Mouse (Mus musculus) stomach, embryonic 16.5 days (tissue): Measurements from ENCODE around the gene Slc29a2. TPM values are rescaled to one million over a fixed set of nuclear protein-coding genes. Genes with fewer than 3 reads are reported as not detected.
A peak's percentile ranks its signal among the peaks of the same experiment; 100 is the strongest.

Experiments
- ATAC-seq: fragments of 200-750 bp; cut with Nextera tagmentation; 2 replicates; pipeline ENCODE4 v1.8.0; 2017; ENCODE audit warnings: moderate number of reproducible peaks, moderate TSS enrichment; ENCODE audit not compliant: insufficient read depth, low FRiP score
- H3K27ac ChIP-seq: fragments of 300-500 bp; sonication (generic); 2 replicates; pipeline ENCODE4 v1.5.1; 2014; ENCODE audit warnings: low read length
- H3K27me3 ChIP-seq: fragments of 300-500 bp; sonication (generic); 2 replicates; pipeline ENCODE4 v1.6.1; 2014; ENCODE audit warnings: low read length, control low read depth, mixed read lengths; ENCODE audit not compliant: control insufficient read depth, insufficient read depth
- H3K36me3 ChIP-seq: fragments of 300-500 bp; sonication (generic); 2 replicates; pipeline ENCODE4 v1.6.1; 2014; ENCODE audit warnings: low read length; ENCODE audit not compliant: control insufficient read depth, insufficient read depth
- H3K4me1 ChIP-seq: fragments of 300-500 bp; sonication (generic); 2 replicates; pipeline ENCODE4 v1.6.1; 2014; ENCODE audit warnings: low read length, control low read depth, mixed read lengths; ENCODE audit not compliant: control insufficient read depth, insufficient read depth
- H3K4me2 ChIP-seq: fragments of 300-500 bp; sonication (generic); 2 replicates; pipeline ENCODE4 v1.6.1; 2014; ENCODE audit warnings: low read depth, low read length, mixed read lengths
- H3K4me3 ChIP-seq: fragments of 300-500 bp; sonication (generic); replicated peaks from 2 replicates; pipeline ENCODE4 v1.5.1; 2014; ENCODE audit warnings: mild to moderate bottlenecking, low read length
- H3K9ac ChIP-seq: fragments of 300-500 bp; sonication (generic); 2 replicates; pipeline ENCODE4 v1.6.1; 2014; ENCODE audit warnings: low read length
- H3K9me3 ChIP-seq: fragments of 300-500 bp; sonication (generic); replicated peaks from 2 replicates; pipeline ENCODE4 v1.6.1; 2016; ENCODE audit warnings: low read length, control low read depth; ENCODE audit not compliant: control insufficient read depth
- WGBS: fragments of 180-500 bp; shearing (Covaris S2); extraction: QIAGEN DNeasy Blood & Tissue Kit; methylation state at CpG from one replicate; pipeline ENCODE4 v1.1.7; 2014; 5-methylcytosine and 5-hydroxymethylcytosine counted together
- polyA plus RNA-seq: library from polyadenylated mRNA; unstranded; fragments of >200 nt; fragmentation: Nextera tagmentation; extraction: Ambion mirVana; gene quantifications from 2 replicates; pipeline ENCODE4 v1.2.1, GENCODE M21; 2015

Gene Slc29a2
- polyA plus RNA-seq, 1 experiment from 2014 or later: 3.3 TPM

GRCm38 (mm10) chr19:5071545-5072369, 48.1 kb downstream of the Slc29a2 start:
- peak; percentile 86 for ATAC-seq
- under 1% methylated on average over 40 of the region's 40 CpGs for WGBS
- H3K4me2 ChIP-seq: peak overlapping the region; percentile 77
- H3K27me3 ChIP-seq: no peaks in the 10 kb centered on the region
- H3K9ac ChIP-seq: peak overlapping the region; percentile 87
- peaks cover 41% of the 10 kb centered on the region for H3K4me1 ChIP-seq
- H3K36me3 ChIP-seq: 0 out of 2 replicates have a peak, but pooled peaks cover 3% of the 10 kb centered on the region
- peak overlapping the region; percentile 94 for H3K27ac ChIP-seq
- H3K9me3 ChIP-seq: no peaks in the 10 kb centered on the region
- H3K4me3 ChIP-seq: peak overlapping the region; percentile 69

- Histone ChIP-seq H3K4me2 (peak overlapping the region; percentile 77), H3K36me3 (0 out of 2 replicates have a peak, but pooled peaks cover 3% of the 10 kb centered on the region), H3K27me3 (no peaks in the 10 kb centered on the region), H3K9me3 (no peaks in the 10 kb centered on the region), H3K4me1 (peaks cover 33% of the 10 kb centered on the region; the same call in 1 of the 2 replicates), H3K27ac (peak overlapping the region; percentile 94), H3K9ac (peak overlapping the region; percentile 87), H3K4me3 (peak overlapping the region; percentile 69)
- peak; percentile 5; the same call in 1 of the 2 replicates for ATAC-seq
- WGBS: 3% methylated on average over 20 of the region's 20 CpGs
Observed at GRCm38 (mm10) chr19:5072389-5073019, 48.8 kb downstream of the Slc29a2 start.

GRCm38 (mm10) chr19:5073028-5073427, 49.4 kb downstream of the Slc29a2 start:
- Histone ChIP-seq H3K27ac (peak overlapping the region; percentile 94), H3K9me3 (no peaks in the 10 kb centered on the region), H3K27me3 (no peaks in the 10 kb centered on the region), H3K4me2 (peak overlapping the region; percentile 77), H3K4me1 (peaks cover 29% of the 10 kb centered on the region; the same call in 1 of the 2 replicates), H3K9ac (no peak overlapping the region), H3K4me3 (peak overlapping the region; percentile 69), H3K36me3 (0 out of 2 replicates have a peak, but pooled peaks cover 3% of the 10 kb centered on the region)
- WGBS: under 1% methylated on average over 15 of the region's 15 CpGs
- ATAC-seq: no peak

GRCm38 (mm10) chr19:5073518-5073917, 49.9 kb downstream of the Slc29a2 start:
- Histone ChIP-seq H3K9ac (no peak overlapping the region), H3K9me3 (no peaks in the 10 kb centered on the region), H3K27me3 (no peaks in the 10 kb centered on the region), H3K27ac (no peak overlapping the region), H3K4me1 (peaks cover 26% of the 10 kb centered on the region; the same call in 1 of the 2 replicates), H3K36me3 (0 out of 2 replicates have a peak, but pooled peaks cover 3% of the 10 kb centered on the region), H3K4me2 (peak overlapping the region; percentile 77), H3K4me3 (no peak overlapping the region)
- 26% methylated on average over 5 of the region's 5 CpGs for WGBS
- ATAC-seq: no peak

- no peak for ATAC-seq
- WGBS: 94% methylated on average over 1 of the region's 1 CpGs
- H3K27me3 ChIP-seq: peaks cover 34% of the 10 kb centered on the region
- no peak overlapping the region for H3K4me2 ChIP-seq
- H3K9me3 ChIP-seq: no peaks in the 10 kb centered on the region
- H3K9ac ChIP-seq: no peak overlapping the region
- 0 out of 2 replicates have a peak, but pooled peaks cover 3% of the 10 kb centered on the region for H3K36me3 ChIP-seq
- no peak overlapping the region for H3K4me3 ChIP-seq
- no peak overlapping the region for H3K27ac ChIP-seq
- no peaks in the 10 kb centered on the region for H3K4me1 ChIP-seq
Observed at GRCm38 (mm10) chr19:5079279-5079678, 55.6 kb downstream of the Slc29a2 start.

Other genes starting within 250 kb of the Slc29a2 start
- gene Rbm4, start 230.0 kb upstream of the Slc29a2 start, polyA plus RNA-seq: 47.4 and 47.5 TPM in 2 replicates
- gene Gm21992, start 212.2 kb upstream of the Slc29a2 start, polyA plus RNA-seq: 32.1 TPM in 2 replicates
- gene Rbm14, start 212.2 kb upstream of the Slc29a2 start, polyA plus RNA-seq: 74.2 and 75.0 TPM in 2 replicates
- gene Ccs, start 184.5 kb upstream of the Slc29a2 start, polyA plus RNA-seq: 56.6 and 60.3 TPM in 2 replicates
- gene Ccdc87, start 184.5 kb upstream of the Slc29a2 start, polyA plus RNA-seq: 0.09 TPM in 1 of 2 replicates, not detected in the other
- 28.4 and 34.1 TPM in 2 replicates for gene Ctsf, start 168.7 kb upstream of the Slc29a2 start, polyA plus RNA-seq
- gene Actn3, start 146.0 kb upstream of the Slc29a2 start, polyA plus RNA-seq: 5.3 and 8.9 TPM in 2 replicates
- 11.6 and 12.5 TPM in 2 replicates for gene Zdhhc24, start 145.2 kb upstream of the Slc29a2 start, polyA plus RNA-seq
- gene Bbs1, start 117.2 kb upstream of the Slc29a2 start, polyA plus RNA-seq: 2.8 and 3.6 TPM in 2 replicates
- 119 and 134 TPM in 2 replicates for gene Dpp3, start 95.6 kb upstream of the Slc29a2 start, polyA plus RNA-seq
- 1.8 and 1.9 TPM in 2 replicates for gene Peli3, start 80.7 kb upstream of the Slc29a2 start, polyA plus RNA-seq
- 79.6 and 80.5 TPM in 2 replicates for gene Mrpl11, start 61.7 kb upstream of the Slc29a2 start, polyA plus RNA-seq
- 0.23 and 0.34 TPM in 2 replicates for gene Npas4, start 33.5 kb upstream of the Slc29a2 start, polyA plus RNA-seq
- 41.8 and 44.1 TPM in 2 replicates for gene B4gat1, start 15.0 kb downstream of the Slc29a2 start, polyA plus RNA-seq
- 0.99 and 1.3 TPM in 2 replicates for gene AC124502.3, start 15.0 kb downstream of the Slc29a2 start, polyA plus RNA-seq
- 39.8 and 43.9 TPM in 2 replicates for gene Brms1, start 17.5 kb downstream of the Slc29a2 start, polyA plus RNA-seq
- gene Rin1, start 26.6 kb downstream of the Slc29a2 start, polyA plus RNA-seq: 4.5 and 4.9 TPM in 2 replicates
- gene Cd248, start 44.2 kb downstream of the Slc29a2 start, polyA plus RNA-seq: 69.8 and 76.9 TPM in 2 replicates
- 4.9 and 6.8 TPM in 2 replicates for gene Tmem151a, start 61.7 kb downstream of the Slc29a2 start, polyA plus RNA-seq
- 110 and 123 TPM in 2 replicates for gene Yif1a, start 64.7 kb downstream of the Slc29a2 start, polyA plus RNA-seq
- gene Cnih2, start 74.7 kb downstream of the Slc29a2 start, polyA plus RNA-seq: 5.8 and 7.4 TPM in 2 replicates
- gene Rab1b, start 83.2 kb downstream of the Slc29a2 start, polyA plus RNA-seq: 240 and 242 TPM in 2 replicates
- 13.6 TPM in 2 replicates for gene Klc2, start 94.7 kb downstream of the Slc29a2 start, polyA plus RNA-seq
- 13.0 and 13.5 TPM in 2 replicates for gene Pacs1, start 249.3 kb downstream of the Slc29a2 start, polyA plus RNA-seq